Mouse (Mus musculus) lung, postnatal 4 days (tissue): ENCODE data around the gene Mettl17.
"Not testable (repeated sequence)": the region's sequence is repeated elsewhere in the genome, so short reads cannot be mapped to it uniquely, and the experiment has no call there.

Experiments used
- DNase-seq, 2 experiments: peaks; one replicate each; pipeline ENCODE4 v3.0.0; 2021

Gene Mettl17

GRCm38 (mm10) chr14:51884598-51885331 is at the start of gene Mettl17:
Gene Mettl17 (plus strand): TSS chr14:51884842.
- peak; percentile 97 for DNase-seq

- DNase-seq, result not testable (repeated sequence)
Observed at GRCm38 (mm10) chr14:51838480-51838879, 46.2 kb upstream of the Mettl17 start.

GRCm38 (mm10) chr14:51842250-51842649 is 42.4 kb upstream of the Mettl17 start:
- no peak for DNase-seq

DNA sequence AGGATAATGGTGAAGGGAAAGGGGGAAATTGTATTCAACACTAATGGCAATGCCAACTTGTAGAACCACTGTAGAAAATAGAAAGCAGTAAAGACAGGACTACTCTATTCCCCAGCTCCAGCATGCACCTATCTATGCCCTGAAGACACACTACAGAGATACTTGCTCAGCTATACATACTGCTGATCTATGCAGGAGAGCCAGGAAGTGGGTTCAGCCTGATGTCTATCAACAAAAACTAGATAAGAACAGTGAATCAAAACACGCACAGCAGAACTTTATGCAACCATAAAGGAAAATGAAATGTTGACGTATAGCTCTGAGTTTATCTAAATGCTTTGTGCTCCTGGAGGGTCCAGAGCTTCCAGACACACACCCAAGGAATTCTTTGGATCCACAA is 41.9 kb upstream of the Mettl17 start:
- no peak for DNase-seq

DNA sequence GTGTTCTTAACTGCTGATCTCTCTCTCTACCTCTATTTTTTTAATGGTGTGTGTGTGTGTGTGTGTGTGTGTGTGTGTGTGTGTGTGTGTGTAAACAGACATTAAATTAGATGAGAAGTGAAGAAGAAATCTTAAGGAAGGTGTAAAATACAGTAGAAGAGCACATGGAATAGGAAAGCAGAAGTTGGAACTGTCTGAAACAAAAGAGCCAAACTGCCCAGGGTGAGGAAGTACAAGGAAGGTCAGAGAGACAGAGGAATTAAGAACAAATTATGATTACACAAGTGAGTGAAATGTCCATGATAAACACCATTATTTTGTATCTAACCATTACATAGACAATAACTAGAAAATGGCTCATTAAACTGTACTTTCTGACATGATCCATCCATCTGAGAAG is 40.8 kb upstream of the Mettl17 start:
- DNase-seq, result no peak

DNA sequence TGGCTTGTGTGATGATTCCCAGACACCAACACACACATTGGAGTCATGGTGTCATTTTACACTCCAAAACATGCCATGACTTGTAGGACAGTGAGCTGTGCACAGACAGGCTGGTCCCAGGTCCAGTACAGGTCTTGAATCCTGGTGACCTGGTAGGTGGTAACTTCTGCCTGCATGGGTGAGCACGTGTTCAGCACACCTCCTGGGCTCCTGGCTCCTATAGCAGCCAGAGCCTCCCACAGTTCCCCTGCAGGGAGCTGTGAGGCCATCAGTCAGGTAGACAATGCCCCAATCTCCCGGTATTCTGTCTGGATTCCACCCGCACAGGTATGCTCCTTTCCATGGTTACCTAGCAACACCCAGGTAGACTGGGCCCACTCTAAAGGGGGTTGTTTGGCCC is 38.1 kb upstream of the Mettl17 start:
- no peak for DNase-seq

GRCm38 (mm10) chr14:51851006-51851405 is 33.6 kb upstream of the Mettl17 start:
- DNase-seq, result not testable (repeated sequence)

- DNase-seq, result no peak
Observed at GRCm38 (mm10) chr14:51853399-51853798, 31.2 kb upstream of the Mettl17 start, which contains the start of gene Ear6. Gene Ear6 (plus strand): TSS chr14:51853699.

- DNase-seq, result not testable (repeated sequence)
Observed at GRCm38 (mm10) chr14:51855280-51855679, 29.4 kb upstream of the Mettl17 start.

DNA sequence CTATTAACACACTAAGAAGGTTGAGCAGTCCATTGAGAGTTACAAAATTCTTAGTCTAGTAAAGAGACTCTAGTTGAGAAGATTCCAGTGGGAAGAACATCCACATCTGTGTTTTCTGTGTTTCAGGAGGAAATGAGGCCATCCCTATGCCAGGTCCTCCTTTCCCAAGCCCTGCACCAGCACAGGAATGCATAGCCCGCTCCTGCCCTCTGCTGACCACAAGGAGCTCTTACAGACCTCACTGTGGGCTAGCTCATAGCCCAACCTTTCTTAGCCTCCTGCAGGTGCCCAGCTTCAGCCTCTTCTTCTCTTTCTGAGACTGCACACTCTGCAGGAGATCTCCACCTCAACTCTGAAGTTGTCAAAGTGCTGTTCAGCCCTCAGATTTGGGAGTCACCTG is 21.0 kb upstream of the Mettl17 start:
- DNase-seq, result not testable (repeated sequence)

GRCm38 (mm10) chr14:51870756-51871155 is 13.9 kb upstream of the Mettl17 start:
- DNase-seq, result no peak

GRCm38 (mm10) chr14:51871741-51872140 is 12.9 kb upstream of the Mettl17 start:
- no peak for DNase-seq

- no peak for DNase-seq
Observed at GRCm38 (mm10) chr14:51877517-51877916, 7.1 kb upstream of the Mettl17 start.

DNA sequence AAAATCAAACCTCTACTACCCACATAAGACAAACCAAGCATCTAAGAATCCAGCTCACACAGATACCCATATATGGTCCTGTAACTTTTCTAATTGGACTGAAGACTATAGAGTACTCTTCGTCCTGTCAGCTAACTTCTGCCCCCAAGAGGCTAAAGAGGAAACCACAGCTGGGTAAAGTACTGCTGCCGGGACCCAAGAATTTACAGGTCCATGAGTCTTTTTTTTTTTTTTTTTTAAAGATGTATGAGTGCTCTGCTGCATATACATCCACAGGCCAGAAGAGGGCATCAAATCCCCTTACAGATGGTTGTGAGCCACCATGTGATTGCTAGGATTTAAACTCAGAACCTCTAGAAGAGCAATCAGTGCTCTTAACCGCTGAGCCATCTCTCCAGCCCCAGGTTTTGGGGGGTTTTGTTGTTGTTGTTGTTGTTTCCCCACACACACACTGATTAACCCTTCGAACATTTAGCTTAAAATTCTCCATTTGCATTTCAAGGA is 1.1 kb upstream of the Mettl17 start:
- peak; percentile 77 to 89 for DNase-seq

DNA sequence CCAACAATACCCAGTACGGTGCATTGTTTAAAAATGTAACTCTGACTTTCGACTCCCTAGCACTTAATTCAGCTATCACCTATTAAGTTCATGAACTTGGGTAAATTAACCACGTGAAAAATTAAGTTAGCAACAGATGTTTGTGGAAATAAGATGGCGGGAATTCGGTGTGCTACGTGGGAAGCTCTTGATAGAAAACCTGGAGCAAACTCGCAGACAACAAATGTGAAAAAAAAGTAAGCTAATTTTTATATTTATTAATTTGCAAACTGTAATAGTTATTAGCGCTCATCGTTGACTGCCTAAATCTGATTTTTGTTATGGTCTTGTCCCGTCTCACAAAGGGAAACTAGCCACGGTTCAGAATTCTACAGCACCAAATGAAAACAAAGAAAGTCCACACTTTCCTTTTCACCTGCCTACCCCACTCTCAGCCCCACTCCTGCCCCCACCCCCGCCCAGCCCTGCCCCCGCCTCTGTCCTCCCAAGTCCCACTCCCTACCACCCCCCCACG is 554 bp upstream of the Mettl17 start:
- no peak for DNase-seq

DNA sequence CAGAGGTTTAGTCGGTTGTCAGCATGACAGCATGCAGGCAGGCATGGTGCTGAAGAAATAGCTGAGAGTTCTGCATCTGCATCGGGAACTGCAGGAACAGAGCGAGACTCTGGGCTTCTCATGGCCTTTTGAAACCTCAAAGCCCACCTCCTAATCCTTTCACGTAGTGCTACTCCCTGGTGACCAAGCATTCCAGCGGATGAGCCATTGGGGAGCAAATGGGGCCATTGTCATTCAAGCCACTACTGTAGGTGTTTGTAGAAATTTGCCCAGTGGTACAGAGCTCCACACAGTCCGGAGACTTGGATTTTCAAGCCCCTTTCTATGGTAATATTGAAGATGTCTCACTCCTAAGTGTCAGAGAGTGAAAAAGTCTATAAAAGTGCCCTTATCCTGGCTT is 1.4 kb downstream of the Mettl17 start:
- no peak for DNase-seq

DNA sequence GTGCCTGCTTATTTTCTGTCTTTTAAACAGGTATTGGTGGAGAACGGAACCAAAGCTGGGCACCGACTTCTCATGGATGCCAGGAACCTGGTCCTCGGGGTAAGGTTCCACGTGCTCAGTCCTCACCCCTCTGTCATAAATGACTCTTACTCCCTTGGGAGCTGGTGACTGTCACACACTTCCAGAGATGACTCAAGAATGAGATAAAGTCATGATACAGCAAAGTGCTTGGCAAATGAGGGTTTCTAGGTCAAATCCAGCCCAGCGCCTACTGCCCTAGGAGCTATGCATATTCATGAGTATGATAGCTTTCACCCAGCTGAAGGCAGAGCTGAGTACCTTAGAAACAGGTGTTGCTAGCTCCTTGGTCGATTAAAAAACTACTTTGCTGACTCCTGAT is 5.2 kb downstream of the Mettl17 start:
- no peak for DNase-seq

GRCm38 (mm10) chr14:51892191-51892939 is 7.7 kb downstream of the Mettl17 start, which contains the start of gene Slc39a2:
Gene Slc39a2 (plus strand): TSS chr14:51892889.
- DNase-seq, result no peak

- peak; percentile 59 to 80 for DNase-seq
Observed at GRCm38 (mm10) chr14:51893094-51893794, 8.6 kb downstream of the Mettl17 start.

DNA sequence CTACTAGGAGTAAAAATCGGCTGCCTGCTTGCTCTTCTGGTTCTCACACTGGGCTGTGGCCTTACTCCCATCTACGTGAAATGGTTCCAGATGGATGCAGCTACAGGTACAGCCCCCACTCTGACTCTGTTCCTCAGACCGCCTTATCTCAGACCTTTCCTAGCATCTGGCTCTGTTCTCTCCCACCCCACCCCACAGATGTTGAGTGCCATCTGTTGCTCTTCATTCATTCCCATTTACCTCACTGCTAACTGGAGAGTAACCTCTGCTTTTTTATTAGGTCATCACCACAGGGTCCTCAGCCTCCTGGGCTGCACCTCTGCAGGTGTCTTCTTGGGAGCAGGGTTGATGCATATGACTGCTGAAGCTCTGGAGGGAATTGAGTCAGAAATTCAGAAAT is 9.2 kb downstream of the Mettl17 start:
- no peak for DNase-seq

GRCm38 (mm10) chr14:51895071-51895470 is 10.4 kb downstream of the Mettl17 start:
- DNase-seq, result no peak

GRCm38 (mm10) chr14:51896019-51896418 is 11.4 kb downstream of the Mettl17 start:
- DNase-seq, result no peak

- DNase-seq, result no peak
Observed at GRCm38 (mm10) chr14:51896539-51897170, 12.0 kb downstream of the Mettl17 start.
